Mouse (Mus musculus) spleen, adult 2 months (tissue): ENCODE measurements around the gene Fbn1.

ENCODE experiments used
- CTCF ChIP-seq: fragments of 200-500 bp; IDR thresholded peaks from 2 replicates; pipeline ENCODE4 v1.5.1; 2011; ENCODE audit warnings: mild to moderate bottlenecking, inconsistent platforms; ENCODE audit not compliant: insufficient read depth, insufficient read length, insufficient replicate concordance; ENCODE audit errors: extremely low read depth
- POLR2A ChIP-seq: fragments of 200-500 bp; IDR thresholded peaks from 2 replicates; pipeline ENCODE4 v1.6.1; 2011; ENCODE audit warnings: low read depth, low read length, inconsistent platforms

- TF ChIP-seq CTCF (no peak), POLR2A (no peak)
Measured at GRCm38 (mm10) chr2:125548806-125549578, 41.2 kb upstream of the Fbn1 start.
